Mouse (Mus musculus) ovary, postnatal 10 days (tissue): ENCODE results near the gene Cdcp2.
A peak's percentile ranks its signal among the peaks of the same experiment; 100 is the strongest.

Experiments
- DNase-seq: peaks from one replicate; pipeline ENCODE4 v3.0.0; 2022; ENCODE audit warnings: low spot score

Gene Cdcp2

GRCm38 (mm10) chr4:107096841-107097373 lies at the start of gene Cdcp2:
TSS of gene Cdcp2 (plus strand) at chr4:107096891.
- DNase-seq: no peak

GRCm38 (mm10) chr4:107047806-107048205 lies 48.9 kb upstream of the Cdcp2 start:
- DNase-seq: no peak

- DNase-seq: no peak
Observed at GRCm38 (mm10) chr4:107048568-107049162, 48.0 kb upstream of the Cdcp2 start.

GRCm38 (mm10) chr4:107051889-107052288 lies 44.8 kb upstream of the Cdcp2 start:
- DNase-seq: no peak

- DNase-seq: no peak
Observed at GRCm38 (mm10) chr4:107052962-107053553, 43.6 kb upstream of the Cdcp2 start.

- no peak for DNase-seq
Observed at GRCm38 (mm10) chr4:107056088-107056487, 40.6 kb upstream of the Cdcp2 start.

GRCm38 (mm10) chr4:107058346-107058745 lies 38.3 kb upstream of the Cdcp2 start:
- DNase-seq: no peak

GRCm38 (mm10) chr4:107058781-107059180 lies 37.9 kb upstream of the Cdcp2 start:
- DNase-seq: no peak

GRCm38 (mm10) chr4:107061560-107061959 lies 35.1 kb upstream of the Cdcp2 start:
- DNase-seq: no peak

GRCm38 (mm10) chr4:107063214-107063613 lies 33.5 kb upstream of the Cdcp2 start:
- DNase-seq: no peak

- no peak for DNase-seq
Observed at GRCm38 (mm10) chr4:107064394-107065098, 32.1 kb upstream of the Cdcp2 start.

GRCm38 (mm10) chr4:107066252-107067124 lies 30.2 kb upstream of the Cdcp2 start, which contains the start of the genes Mrpl37 and Cyb5rl:
TSS of gene Mrpl37 (minus strand) at chr4:107066868.
TSS of gene Cyb5rl (plus strand) at chr4:107066988.
- peak; percentile 89 for DNase-seq

GRCm38 (mm10) chr4:107067151-107067840 lies 29.4 kb upstream of the Cdcp2 start:
- no peak for DNase-seq

GRCm38 (mm10) chr4:107072343-107072742 lies 24.3 kb upstream of the Cdcp2 start:
- DNase-seq: no peak

- no peak for DNase-seq
Observed at GRCm38 (mm10) chr4:107075456-107075855, 21.2 kb upstream of the Cdcp2 start.

- DNase-seq: no peak
Observed at GRCm38 (mm10) chr4:107078894-107079293, 17.8 kb upstream of the Cdcp2 start.

- DNase-seq: no peak
Observed at GRCm38 (mm10) chr4:107079716-107080115, 17.0 kb upstream of the Cdcp2 start.

- DNase-seq: no peak
Observed at GRCm38 (mm10) chr4:107082185-107082584, 14.5 kb upstream of the Cdcp2 start.

GRCm38 (mm10) chr4:107083126-107083525 lies 13.6 kb upstream of the Cdcp2 start:
- DNase-seq: no peak

GRCm38 (mm10) chr4:107084343-107084742 lies 12.3 kb upstream of the Cdcp2 start:
- DNase-seq: no peak

GRCm38 (mm10) chr4:107084858-107085257 lies 11.8 kb upstream of the Cdcp2 start:
- DNase-seq: no peak
